Mouse (Mus musculus) activated CD4-positive, CD25-positive, alpha-beta regulatory T cell, adult 9 weeks (primary cell): ENCODE results near the gene Rab24. TPM values are rescaled to one million over a fixed set of nuclear protein-coding genes. Genes with fewer than 3 reads are reported as not detected.

Source experiments
- polyA plus RNA-seq: library from polyadenylated mRNA; unstranded; fragments of 100-300 nt; shearing (Covaris generic); gene quantifications from one replicate; pipeline ENCODE4 v1.2.1, GENCODE M21; 2017

Gene Rab24
- 17.2 TPM for polyA plus RNA-seq

GRCm38 (mm10) chr13:55321434-55322129, at the start of gene Rab24:
Rab24 (minus strand) TSS chr13:55321946.

GRCm38 (mm10) chr13:55369531-55370114, 47.9 kb upstream of the Rab24 start, which contains the start of gene Rgs14:
Rgs14 (plus strand) TSS chr13:55369732.

GRCm38 (mm10) chr13:55362453-55363060, 40.8 kb upstream of the Rab24 start, which contains the start of gene Lman2:
Lman2 (minus strand) TSS chr13:55362783.

GRCm38 (mm10) chr13:55329683-55330566, 8.2 kb upstream of the Rab24 start, which contains the start of gene Mxd3:
Mxd3 (minus strand) TSS chr13:55329823.

GRCm38 (mm10) chr13:55319931-55320533, 1.7 kb downstream of the Rab24 start, which contains the start of gene Prelid1:
Prelid1 (plus strand) TSS chr13:55320500.

Other genes starting within 250 kb of the Rab24 start
- gene Uimc1, start 221.6 kb downstream of the Rab24 start, polyA plus RNA-seq, result 69.7 TPM
- 38.6 TPM for gene Zfp346, start 216.6 kb downstream of the Rab24 start, polyA plus RNA-seq
- gene Gm17617, start 188.4 kb downstream of the Rab24 start, polyA plus RNA-seq, result not detected
- not detected for gene Fgfr4, start 169.3 kb downstream of the Rab24 start, polyA plus RNA-seq
- 98.2 TPM for gene Nsd1, start 112.2 kb downstream of the Rab24 start, polyA plus RNA-seq
- gene Prelid1, start 1.4 kb downstream of the Rab24 start, polyA plus RNA-seq, result 449 TPM
- 5.0 TPM for gene Mxd3, start 7.9 kb upstream of the Rab24 start, polyA plus RNA-seq
- 166 TPM for gene Lman2, start 40.8 kb upstream of the Rab24 start, polyA plus RNA-seq
- 174 TPM for gene Rgs14, start 47.8 kb upstream of the Rab24 start, polyA plus RNA-seq
- gene Slc34a1, start 76.2 kb upstream of the Rab24 start, polyA plus RNA-seq, result not detected
- not detected for gene Pfn3, start 93.3 kb upstream of the Rab24 start, polyA plus RNA-seq
- gene F12, start 104.8 kb upstream of the Rab24 start, polyA plus RNA-seq, result not detected
- gene Grk6, start 123.1 kb upstream of the Rab24 start, polyA plus RNA-seq, result 17.4 TPM
- not detected for gene Prr7, start 142.3 kb upstream of the Rab24 start, polyA plus RNA-seq
- not detected for gene Dbn1, start 166.2 kb upstream of the Rab24 start, polyA plus RNA-seq
- gene Pdlim7, start 191.7 kb upstream of the Rab24 start, polyA plus RNA-seq, result 13.1 TPM
- 2.8 TPM for gene Dok3, start 207.3 kb upstream of the Rab24 start, polyA plus RNA-seq
- gene Ddx41, start 214.7 kb upstream of the Rab24 start, polyA plus RNA-seq, result 88.4 TPM
- gene Fam193b, start 249.2 kb upstream of the Rab24 start, polyA plus RNA-seq, result 25.6 TPM